Mouse (Mus musculus) retina, embryonic 14.5 days (tissue): ENCODE measurements around the gene Dnah9.

Source experiments
- DNase-seq: peaks from one replicate; pipeline ENCODE4 v3.0.0-alpha.2; 2015; ENCODE audit warnings: low spot score

Gene Dnah9

GRCm38 (mm10) chr11:65918480-65919236, 249.7 kb downstream of the Dnah9 start:
- DNase-seq = peak; percentile 49

- DNase-seq = no peak
Measured at GRCm38 (mm10) chr11:65909195-65909594, 259.2 kb downstream of the Dnah9 start.

DNA sequence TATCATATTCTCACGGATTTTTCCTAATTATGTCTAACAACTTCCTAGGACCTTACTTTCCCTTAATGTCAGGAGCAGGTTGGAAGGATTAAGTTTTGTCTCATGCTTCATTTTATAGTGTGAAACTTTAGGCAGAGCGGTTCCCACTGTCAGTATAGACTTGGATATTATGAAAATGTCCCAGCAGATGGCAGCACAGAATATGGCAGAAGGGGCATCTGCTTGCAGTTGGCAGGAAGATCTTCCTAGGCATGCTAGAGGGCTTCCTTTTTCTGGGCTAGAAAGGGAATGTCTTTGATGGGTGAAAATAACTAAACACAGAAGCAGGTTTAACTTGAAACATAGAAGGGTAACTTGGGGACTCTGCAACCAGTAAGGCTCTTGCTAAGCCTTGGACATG, 262.9 kb downstream of the Dnah9 start:
- peak; percentile 51 for DNase-seq

DNA sequence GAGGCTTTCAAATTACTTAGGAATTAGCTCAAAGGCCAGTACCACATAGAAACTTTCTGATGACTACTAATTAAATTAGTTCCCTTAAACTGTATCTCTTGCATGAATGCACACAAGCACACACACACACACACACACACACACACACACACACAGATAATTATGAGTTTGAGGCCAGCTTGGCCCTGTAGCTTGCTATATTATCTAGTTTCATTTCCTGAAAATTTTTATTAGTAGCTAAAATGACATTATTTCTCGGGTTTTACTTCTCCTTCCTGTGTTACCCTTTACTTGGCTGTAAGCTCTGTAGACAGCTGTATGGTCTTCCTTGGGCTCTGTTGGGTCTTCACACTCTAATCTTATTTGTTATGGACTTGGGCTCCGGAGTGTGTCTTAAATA, 264.4 kb downstream of the Dnah9 start:
- no peak for DNase-seq

- DNase-seq = no peak
Measured at GRCm38 (mm10) chr11:65881465-65881864, 286.9 kb downstream of the Dnah9 start.

DNA sequence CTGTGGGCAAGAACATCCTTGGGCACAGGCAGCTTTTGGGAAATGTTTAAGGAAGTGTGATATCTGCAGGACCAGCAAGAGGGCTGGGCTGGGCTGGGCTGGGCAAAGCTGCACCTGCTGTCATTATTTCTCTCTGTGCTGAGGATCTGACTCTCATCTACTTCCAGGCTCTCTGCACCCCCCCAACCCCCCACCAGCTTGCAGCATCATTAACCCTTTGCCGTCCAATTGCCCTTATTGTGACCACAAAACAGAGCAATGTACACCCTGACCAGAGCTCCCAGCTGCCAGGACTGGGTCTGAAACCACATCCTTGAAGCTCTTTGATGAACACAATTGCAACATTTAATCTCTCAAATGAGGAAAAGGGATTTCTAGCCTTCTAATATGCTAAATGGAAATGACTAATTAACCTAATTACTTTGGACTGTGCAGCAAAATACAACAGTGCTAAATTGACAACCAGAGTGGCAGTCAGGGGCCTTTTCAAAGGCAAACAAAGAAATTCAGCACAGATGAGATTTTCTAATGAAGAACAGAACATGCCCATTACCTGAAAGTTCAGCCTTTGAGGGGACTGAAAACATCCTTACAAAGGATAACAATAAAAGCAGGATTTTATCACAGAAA, 291.1 kb downstream of the Dnah9 start:
- peak; percentile 51 for DNase-seq

DNA sequence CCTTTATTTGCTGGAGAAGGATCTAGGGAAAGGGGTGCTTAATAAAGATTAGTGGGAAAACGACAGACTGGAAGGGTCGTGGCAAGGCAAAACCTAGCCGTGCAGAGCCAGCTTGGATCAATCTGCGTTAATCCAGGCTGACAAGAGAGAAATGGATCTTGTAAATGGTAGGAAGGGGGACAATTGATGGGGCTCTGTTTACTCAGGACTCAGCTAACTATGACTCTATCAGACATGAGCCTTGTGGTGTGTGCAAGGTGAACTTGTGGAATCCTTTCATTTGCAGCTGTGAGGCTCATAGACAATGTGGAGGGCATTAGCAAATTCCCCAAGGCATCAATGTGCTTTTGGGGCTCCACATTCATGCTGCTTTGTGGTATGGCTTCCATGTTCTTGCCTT, 306.9 kb downstream of the Dnah9 start:
- no peak for DNase-seq

DNA sequence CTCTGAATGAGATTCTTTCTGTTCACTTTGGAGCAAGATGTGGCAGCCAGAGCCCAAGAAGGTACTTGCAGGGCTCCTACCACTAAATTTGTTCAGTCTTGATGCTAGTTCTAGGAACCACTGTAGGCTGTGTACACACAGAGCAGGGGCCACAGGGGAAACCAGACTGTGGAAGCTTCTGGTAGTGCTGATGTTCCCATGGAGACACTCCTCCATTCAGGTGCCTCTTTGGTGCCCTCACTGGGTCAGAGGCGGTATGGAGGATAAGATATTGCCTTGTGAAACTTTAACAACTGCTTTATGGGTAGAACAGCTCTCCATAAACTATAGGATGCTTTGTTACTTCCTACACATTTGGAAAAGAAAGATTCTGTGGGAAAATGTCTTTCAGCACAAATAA, 316.3 kb downstream of the Dnah9 start:
- peak; percentile 54 for DNase-seq

- DNase-seq = no peak
Measured at GRCm38 (mm10) chr11:65846446-65846845, 321.9 kb downstream of the Dnah9 start.

DNA sequence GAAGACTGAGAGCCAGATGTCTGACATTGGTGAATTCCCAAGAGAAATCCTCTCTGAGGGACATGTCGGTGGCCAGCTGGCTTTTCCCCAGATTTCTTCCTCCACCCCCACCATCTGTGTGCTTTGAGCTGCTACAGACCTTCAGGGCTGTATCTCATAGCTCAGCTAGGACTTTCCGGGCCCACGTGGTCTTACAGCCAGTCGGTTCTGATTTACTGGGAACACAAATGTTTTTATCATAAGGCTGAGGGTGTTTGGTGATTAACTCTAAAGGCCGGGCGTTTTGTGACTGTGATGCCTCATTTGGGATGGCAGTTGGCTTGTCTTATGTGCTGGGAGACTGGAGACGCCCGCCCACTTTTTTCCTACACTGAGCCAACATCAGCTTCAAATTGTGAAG, 329.4 kb downstream of the Dnah9 start:
- peak; percentile 43 for DNase-seq

DNA sequence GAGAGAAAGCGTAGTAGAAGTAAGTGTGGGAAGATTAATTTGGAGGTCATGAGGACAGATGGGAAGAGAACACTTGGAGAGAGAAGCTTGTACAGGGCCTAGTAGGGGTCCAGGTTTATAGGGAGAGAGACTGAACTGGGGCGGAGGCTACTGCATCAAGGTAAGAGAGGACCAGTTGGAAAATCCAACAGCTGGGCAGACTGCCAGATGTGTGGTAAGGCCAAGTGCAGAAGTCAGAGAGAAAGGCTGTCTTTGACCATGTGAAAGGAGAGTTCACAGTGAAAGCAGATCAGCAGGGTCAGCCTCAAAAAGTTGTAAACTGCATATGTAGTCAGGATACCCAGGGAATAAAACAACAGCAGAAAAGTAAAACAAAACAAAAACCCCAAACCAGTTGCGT, 343.8 kb downstream of the Dnah9 start:
- DNase-seq = no peak

DNA sequence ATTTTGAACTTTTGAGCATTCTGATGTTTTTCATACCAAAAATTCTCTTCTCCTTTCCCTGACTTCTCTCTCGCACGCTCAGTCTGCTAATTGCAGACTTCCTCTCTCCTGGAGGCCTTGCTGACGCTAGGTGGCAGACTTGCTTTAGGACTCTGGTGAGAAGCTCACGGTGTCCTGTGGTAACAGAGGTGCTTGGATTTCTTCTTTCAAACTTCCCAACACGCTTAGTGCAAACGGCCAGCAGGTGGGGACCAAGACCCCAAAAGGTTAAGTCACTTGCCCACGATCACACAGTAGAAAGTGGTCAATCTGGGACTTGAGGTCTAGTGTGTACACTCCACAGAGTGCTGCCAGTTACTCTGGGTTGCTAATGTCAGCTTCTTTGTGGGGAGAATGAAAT, 347.5 kb downstream of the Dnah9 start:
- peak; percentile 85 for DNase-seq

GRCm38 (mm10) chr11:65820280-65820679, 348.1 kb downstream of the Dnah9 start:
- DNase-seq = peak; percentile 61

DNA sequence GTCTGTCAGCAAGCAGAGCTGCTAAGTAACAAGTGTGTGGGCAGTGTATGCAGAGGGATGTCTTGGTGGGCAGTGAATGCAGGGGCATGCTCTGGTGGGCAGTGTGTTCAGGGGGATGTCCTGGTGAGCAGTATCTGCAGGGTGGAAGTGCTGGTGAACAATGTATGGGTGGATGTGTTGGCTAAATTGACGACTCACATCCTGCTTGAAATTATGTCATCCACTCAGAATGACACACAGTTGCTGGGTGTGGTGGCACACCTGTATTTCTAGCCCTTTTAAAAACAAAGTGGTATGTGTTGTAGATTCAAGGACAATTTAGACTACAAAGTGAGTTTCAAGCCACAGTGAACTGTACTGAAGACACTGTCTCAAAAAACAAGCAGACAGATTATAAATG, 350.2 kb downstream of the Dnah9 start:
- DNase-seq = no peak

DNA sequence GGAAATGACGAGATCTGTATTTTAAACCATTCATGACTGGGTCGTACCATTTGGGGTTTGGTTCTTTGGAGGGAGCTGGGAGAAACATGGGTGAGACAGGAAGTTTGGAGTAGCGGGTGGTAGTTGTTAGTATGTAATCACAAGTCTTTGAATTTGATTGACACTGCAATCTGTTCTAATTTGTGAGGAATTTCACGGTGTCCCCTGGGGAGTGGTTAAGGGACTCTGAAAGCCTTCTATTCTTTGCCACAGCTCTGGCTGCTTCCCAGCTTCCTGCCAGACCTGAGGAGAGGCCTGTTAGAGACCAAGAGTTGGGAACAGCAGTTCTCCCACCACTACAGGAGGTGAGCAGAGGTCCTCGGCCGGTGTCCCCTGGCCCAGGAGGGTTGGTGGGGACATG, 352.1 kb downstream of the Dnah9 start:
- DNase-seq = no peak

DNA sequence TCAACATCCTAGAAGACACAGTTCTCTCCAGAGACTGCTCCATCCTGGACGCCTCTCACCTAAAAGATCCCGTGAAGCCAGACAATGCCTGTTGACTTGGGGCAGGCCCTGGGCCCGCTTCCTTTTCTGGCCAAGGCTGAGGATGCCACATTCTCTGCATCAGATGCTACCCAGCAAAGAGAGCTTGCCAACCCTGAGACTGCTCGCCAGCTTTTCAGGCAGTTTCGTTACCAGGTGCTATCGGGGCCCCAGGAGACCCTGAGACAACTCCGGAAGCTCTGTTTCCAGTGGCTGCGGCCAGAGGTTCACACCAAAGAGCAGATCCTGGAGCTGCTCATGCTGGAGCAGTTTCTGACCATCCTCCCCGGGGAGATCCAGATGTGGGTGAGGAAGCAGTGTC, 354.0 kb downstream of the Dnah9 start:
- DNase-seq = no peak

- no peak for DNase-seq
Measured at GRCm38 (mm10) chr11:65812088-65812487, 356.3 kb downstream of the Dnah9 start.

GRCm38 (mm10) chr11:65807601-65808000, 360.8 kb downstream of the Dnah9 start:
- DNase-seq = no peak

DNA sequence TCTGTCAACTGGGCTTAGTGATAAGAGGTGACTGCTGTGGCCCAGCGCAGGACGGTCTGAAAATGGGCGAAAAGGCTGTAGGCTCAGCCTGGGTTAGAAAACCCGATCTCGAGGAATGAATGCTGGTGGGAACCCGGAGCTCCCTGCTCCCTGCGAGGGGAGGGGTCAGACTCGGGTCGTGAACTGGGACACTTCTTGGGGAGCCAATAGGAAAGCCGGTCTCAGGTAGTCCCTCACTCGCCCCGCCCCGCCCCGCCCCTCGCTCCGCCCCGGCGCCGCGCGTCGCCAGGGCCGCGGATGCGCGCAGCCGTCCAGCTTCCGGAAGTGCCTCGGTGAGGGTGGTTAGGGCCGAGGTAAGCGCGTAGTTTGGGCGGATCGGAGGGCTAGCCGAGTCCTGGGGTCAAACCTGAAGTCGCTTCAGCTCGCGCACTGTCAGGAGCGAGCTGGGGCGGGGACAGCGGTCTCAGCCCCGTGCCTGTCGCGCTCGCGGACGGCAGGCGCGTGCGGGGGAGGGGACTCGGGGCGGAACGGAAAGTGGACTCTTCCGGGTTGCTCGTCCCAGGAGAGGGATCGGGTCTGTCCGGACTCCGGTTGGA, 361.3 kb downstream of the Dnah9 start, which contains the start of gene Zkscan6:
Zkscan6 (plus strand) TSS at position 267 of the 596 bp plus-strand sequence.
- peak; percentile 90 for DNase-seq

DNA sequence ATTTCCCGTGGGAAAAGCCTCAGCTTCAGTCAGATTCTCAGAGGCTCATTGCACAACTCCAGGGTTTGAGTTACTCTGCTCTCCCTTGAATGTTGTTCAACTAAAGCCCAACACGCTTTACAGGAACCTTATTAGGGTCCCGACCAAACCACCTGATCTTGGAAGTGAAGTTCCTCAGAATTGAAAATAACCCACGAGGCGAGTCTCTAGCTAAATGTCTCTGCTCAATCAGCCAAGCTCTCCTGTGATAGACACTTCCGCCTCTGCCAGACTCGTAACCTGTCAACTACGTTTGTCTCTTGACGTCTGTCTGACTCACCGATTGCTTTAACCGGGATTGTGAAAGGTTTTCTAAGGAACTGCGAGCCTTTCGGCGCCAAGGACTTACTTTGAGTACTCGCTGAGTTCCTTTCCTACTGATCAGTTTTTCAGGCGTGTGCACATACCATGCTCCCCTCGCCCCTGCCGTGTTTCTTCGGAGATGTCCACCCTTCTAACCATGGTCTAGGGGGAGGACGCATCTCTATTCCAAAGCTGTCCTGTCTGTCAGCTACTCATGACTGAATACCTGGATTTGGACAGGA, 361.9 kb downstream of the Dnah9 start:
- DNase-seq = no peak

DNA sequence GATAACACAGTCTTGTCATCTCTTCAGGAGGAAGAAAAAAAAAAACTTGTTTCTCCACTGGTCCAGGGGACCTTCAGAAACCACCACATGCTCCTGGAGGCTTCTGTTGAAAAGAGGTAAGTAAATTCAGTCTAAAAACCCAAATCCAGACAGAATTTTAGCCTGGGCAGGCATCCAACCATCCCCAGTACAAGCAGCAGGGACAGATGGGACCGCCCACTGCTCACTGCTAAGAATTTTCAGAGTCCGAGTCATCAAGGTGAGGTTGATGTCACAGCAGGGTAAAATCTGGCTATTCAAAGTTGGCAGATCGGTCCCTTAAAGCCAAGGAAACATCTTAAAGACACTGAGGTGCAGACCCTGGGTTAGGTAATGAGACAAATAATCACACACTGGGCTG, 366.5 kb downstream of the Dnah9 start:
- no peak for DNase-seq

- no peak for DNase-seq
Measured at GRCm38 (mm10) chr11:65795896-65796295, 372.5 kb downstream of the Dnah9 start.
